Mouse (Mus musculus): Measurements from ENCODE around the gene Wdr31.

The Wdr31 gene

GRCm38 (mm10) chr4:62470598-62471051 is at the start of gene Wdr31:
Gene Wdr31 (minus strand): TSS chr4:62470896.
- peak; percentile 72 for DNase-seq (ENCODE audit: low spot score in 2 of 2)

DNA sequence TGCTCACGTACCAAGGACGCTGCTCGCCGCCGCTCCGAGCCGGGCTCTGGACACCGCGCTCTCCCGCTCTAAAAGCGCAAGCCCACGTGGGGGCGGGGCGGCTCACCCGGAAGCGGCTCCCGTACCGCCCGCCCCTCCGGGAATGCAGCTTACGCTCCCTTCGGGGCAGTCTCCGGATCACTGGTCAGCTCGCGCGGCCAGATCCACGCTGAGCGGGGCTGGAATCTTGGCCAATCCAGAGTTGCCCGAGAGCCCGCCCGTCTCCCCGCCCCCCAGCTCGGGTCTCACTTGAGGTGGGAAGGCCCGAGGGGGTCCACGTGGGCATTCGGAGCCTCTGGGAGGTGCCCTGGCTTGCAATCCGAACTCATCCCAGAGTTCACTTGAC is 49.1 kb upstream of the Wdr31 start, which contains the start of gene Alad:
Gene Alad, minus strand, starts transcription at position 70 of the 385 bp plus-strand sequence.
- DNase-seq (ENCODE audit: low spot score in 2 of 2), result peak; percentile 63 to 68

DNA sequence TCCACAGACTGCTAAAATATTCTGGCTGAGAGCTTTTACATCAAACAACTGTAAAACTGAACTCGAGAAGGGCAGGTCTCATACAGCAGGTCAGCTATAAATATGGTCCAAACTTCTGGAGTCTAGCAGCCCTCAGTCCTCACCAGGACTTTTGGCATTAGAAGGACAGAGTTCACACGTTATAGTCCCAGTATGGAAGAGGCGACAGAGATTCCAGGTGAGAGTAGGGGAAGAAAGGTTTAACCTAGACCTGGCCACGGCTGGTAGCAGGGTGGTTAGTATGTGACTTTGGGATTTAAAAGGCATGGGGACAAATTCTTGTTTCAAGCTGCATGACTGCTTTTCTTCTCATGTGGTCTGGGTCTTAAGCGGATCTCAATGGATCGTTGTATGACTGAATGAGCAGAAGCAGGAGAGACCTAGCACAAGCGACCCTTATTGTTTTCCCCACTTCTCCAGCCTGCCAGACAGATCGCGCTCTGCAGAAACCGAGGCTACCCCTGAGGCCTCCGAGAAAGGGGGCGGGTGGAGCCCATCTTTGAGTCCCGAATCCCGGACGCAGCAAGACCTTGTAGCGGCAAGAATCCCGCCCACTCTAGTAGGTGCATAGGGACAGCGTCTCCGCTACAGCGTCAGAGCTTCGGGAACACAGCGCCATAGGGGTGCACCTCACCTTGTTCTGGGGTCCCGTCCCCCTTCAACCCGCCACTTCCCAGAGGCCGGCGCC is 48.6 kb upstream of the Wdr31 start:
- no peak for DNase-seq (ENCODE audit: low spot score in 2 of 2)

DNA sequence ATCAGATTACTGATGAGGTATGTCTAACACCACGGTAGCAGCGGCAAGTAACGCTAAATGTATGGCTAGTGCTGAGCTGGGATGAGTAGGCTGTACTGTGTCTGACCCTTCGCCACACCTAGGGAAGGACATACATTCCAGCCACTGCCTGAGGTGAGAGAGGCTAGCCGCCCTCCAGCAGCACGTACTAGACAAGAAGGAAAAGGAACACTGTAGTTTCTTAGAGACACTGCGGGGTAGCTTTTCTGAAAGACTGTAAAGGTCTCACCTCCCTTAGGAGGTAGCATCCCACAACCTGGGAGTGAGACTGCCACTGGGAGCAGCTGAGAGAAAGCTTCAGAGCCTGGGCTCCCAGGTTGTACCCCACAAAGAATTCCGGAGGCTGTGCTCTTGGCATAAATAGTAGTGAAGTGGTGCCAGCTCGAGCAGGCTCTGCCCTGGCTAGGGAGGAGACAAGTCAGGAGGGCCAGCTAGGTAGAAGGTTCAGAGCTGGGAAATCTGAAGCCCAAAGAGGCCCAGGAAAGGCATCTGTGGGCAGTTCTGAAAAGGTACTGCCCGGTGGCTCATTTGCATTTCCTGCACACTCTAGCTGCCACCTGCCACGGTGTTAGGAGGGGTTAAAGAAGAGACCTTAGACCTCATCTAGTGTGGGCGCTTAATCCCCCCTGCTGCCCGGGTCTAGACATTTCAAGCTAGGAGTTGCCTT is 47.9 kb upstream of the Wdr31 start:
- DNase-seq (ENCODE audit: low spot score in 2 of 2), result no peak

- no peak for DNase-seq (ENCODE audit: low spot score in 2 of 2)
Observed at GRCm38 (mm10) chr4:62517538-62518415, 47.1 kb upstream of the Wdr31 start.

DNA sequence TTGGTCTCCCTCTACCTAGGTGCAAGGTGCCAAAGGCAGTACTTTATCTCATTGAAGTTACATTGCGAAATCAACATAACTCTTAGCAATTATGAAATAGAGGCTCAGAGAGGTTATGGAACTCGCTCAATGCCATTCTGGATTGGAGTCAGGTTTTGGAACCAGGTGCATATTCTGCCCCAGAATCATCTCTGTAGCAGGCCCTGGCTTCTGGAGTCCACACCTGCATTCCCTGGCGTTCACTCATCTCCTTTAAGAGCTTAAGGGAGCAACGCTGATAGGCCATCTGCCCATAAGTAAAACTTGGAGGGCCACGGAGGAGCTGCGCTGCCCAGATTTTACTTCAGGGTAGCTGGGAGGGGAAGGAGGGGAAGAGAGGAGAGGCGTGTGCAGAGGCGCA is 46.4 kb upstream of the Wdr31 start:
- no peak for DNase-seq (ENCODE audit: low spot score in 2 of 2)

DNA sequence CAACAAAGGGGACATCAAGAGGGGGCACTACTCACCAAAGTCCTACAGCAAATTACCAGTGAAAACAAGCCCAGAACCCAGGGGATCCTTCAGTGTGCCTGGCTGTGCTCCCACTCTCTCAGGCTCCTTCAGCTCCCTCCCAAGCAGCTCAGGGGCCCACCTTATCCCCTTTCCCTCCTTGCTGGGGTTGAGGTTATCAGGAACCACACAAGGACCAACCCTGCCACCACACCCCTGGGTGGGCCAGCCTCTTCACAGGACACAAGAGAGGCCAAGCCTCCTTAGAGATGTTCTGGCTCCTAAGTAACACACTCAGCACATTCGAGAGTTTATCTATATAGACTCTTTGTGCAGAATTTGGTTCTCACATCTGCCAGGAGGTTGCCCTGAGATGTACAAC is 45.9 kb upstream of the Wdr31 start:
- DNase-seq (ENCODE audit: low spot score in 2 of 2), result no peak

GRCm38 (mm10) chr4:62516079-62516478 is 45.4 kb upstream of the Wdr31 start:
- DNase-seq (ENCODE audit: low spot score in 2 of 2), result no peak

- no peak for DNase-seq (ENCODE audit: low spot score in 2 of 2)
Observed at GRCm38 (mm10) chr4:62515490-62515889, 44.8 kb upstream of the Wdr31 start.

DNA sequence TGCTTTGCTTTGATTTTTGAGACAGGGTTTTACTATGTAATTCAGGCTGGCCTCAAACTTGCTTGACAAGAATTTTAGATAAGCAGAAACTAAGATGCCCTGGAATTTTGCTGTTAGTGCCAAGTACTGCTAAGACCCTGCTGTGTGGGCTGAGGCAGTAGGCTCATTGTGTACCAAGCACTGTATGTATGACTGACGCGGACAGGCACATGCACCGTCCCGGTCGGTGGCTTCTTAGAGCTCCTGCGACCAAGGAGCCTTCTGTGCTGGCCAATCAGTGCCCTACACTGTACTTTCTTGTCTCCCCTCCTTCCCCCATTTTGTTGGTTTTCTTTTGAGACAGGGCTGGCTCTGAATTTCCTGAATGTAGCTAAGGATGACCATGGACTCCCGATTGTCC is 44.3 kb upstream of the Wdr31 start:
- no peak for DNase-seq (ENCODE audit: low spot score in 2 of 2)

DNA sequence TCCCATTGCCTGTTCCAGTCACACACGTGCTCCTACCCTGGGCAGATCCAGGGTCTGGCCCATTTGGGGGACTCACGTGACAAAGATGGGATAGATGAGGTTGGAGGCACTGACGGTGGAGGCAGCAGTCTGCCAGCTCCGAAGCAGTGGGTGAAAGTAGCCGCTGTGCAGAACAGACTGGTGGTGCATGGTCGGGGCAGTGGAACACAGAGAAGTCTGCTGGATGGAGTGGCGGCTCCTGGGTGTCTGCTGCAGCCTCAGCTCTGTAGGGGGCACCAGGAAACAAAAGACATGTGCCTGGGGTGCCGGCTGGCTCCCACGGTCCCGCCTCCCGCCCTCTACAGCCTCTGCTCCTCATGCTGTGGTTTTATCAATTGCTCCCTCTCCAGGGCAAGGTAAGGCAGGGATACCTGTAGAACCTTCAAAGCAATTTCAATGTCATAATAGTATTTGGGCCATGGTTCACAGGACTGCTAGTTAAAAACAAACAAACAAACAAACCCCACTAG is 43.4 kb upstream of the Wdr31 start:
- DNase-seq (ENCODE audit: low spot score in 2 of 2), result no peak

DNA sequence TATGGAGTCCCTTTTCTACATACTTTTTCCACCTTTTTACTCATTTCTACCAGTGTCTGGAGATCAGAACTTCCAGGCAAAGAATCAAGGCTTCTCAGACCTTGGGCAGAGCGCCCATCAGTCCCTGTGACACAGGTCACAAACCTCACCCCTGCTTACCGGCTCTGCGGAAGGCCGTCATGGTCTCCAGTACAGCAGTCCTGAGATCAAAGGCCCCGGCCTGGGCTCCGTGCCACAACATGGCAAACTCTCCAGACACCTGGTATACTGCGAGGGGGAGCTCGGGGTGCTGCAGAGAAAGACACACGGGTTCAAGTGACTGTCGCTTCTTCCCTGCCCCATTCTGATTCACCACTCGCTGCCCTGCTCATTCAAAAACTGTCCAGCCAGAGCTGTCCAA is 39.2 kb upstream of the Wdr31 start:
- DNase-seq (ENCODE audit: low spot score in 2 of 2), result no peak

DNA sequence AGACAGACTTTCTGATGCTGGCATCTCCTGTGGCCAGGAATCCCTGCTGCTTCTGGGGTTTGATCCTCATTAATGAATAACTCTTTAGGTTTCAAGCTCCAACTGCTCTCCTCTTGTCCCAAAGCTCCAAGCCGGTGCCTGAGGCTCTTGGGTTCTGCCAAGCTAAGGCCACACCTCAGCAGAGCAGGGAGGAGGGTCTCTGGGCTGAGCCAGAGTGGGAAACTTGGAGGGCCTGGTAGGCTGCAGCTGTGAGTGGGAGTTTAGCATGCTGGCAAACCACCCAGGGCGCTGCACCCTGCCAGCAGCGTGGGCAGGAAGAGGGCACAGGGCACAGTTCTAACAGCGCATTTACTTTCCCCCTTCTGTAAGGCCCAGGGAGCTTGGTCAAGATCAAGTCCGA is 38.1 kb upstream of the Wdr31 start:
- no peak for DNase-seq (ENCODE audit: low spot score in 2 of 2)

DNA sequence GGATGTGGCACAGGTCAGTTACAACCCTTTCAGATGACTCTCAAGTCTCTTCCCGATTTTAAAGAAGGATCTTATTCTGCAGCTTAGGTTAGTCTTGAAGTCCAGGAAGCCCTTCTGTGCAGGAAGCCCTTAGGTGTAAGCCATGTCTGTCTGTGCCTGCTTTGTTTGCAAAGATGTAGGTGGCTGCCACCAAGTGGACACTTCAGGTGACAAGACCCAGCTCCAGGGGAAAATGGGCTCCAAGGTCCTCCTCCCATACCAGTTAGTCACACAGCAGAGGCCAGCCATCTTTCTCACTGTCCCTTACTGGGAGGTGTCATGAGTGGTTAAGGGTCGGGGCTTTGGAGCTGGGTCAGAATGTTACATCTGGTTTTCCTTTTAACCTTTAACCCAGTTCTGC is 36.1 kb upstream of the Wdr31 start:
- DNase-seq (ENCODE audit: low spot score in 2 of 2), result no peak

DNA sequence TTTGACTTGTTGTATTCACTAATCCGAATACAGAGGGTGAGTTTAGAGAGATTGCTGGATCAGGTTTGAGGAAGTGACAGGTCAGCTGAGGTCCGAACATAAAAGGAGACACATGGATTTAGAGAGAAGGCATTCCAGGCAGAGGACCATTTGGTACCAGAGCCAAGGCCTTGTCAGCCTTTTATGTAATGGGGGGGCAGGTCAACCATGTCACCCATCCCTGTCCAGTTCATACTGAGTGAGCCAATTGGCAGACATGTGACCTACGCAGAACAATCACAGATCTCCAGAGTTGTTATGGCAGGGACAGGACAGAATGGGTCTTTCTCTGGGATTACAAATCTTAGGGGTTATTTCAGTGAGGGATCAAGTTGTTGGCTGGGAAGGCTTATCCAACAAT is 35.3 kb upstream of the Wdr31 start:
- no peak for DNase-seq (ENCODE audit: low spot score in 2 of 2)

DNA sequence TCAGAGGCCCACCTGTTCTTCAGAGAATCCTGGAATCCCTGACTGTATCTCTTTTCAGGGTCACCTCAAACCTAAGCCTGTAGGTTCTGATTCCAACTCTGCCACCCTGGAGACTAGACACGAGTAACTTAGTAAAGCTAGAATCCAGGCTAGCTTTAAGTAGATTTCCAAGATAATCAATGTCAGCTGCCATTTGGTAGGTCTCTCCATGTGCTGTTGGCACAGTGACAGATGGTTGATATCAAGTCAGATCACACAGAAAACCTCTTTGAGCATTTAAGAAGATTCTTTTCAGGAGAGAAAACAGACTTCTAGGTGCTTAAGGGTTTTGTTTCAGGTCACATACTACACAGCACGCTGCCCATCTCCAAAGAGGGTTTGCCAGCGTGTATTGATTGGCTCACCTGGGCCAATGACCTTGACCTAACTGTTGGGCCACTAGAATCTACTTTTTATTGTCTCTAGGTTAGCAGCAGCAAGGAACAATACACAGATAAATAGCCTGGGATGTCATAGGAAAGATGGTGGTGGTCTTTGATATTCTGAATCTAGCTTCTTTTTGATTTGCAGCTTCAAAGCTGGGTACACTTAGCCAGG is 32.8 kb upstream of the Wdr31 start, which contains the start of gene Hdhd3:
Gene Hdhd3, minus strand, starts transcription at position 94 of the 597 bp plus-strand sequence.
- DNase-seq (ENCODE audit: low spot score in 2 of 2), result no peak

GRCm38 (mm10) chr4:62502969-62503368 is 32.3 kb upstream of the Wdr31 start:
- no peak for DNase-seq (ENCODE audit: low spot score in 2 of 2)

- DNase-seq (ENCODE audit: low spot score in 2 of 2), result peak; percentile 87 to 88
Observed at GRCm38 (mm10) chr4:62501964-62502732, 31.5 kb upstream of the Wdr31 start.

DNA sequence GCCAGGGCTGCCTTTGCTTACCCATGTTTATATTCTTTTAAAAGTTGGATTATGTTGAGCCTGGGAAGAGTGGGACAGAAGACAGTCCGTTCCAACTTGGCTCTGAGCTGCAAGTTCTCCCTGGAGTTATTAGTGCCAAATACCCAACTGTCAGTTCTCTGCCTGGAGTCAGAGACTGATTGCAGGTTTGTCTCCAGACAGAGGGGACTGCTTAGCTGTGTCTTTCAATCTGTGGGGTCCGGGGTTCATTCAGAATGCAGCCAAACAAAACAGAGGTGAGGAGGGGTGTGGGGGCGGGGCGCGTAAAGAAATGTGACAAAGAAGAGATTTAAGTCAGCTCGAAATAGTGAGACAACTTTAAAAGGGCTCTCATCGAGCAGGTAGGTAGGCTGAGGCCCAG is 30.8 kb upstream of the Wdr31 start:
- no peak for DNase-seq (ENCODE audit: low spot score in 2 of 2)

GRCm38 (mm10) chr4:62500799-62501198 is 30.1 kb upstream of the Wdr31 start:
- no peak for DNase-seq (ENCODE audit: low spot score in 2 of 2)

DNA sequence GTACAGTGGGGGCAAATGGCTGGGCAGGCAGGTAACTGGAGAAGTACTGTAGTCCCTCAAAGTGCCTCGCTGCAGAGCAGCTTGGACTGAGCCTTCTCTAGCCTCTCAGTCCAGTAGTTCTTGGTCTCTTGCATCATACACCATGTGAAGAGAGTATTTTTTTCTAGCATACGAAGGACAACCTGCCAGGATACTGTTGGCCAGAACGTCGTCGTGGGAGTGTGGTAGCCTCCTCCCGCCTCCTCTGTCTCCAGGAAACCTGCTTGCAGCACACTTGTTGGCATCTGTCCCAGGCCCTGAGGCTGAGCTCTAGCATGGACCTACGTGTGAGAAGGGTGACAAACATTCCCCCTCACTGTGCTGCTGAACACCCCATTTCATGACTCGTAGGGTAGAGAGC is 26.1 kb upstream of the Wdr31 start:
- DNase-seq (ENCODE audit: low spot score in 2 of 2), result peak; percentile 63 to 78

Data from right cerebral cortex, postnatal 36 days (tissue).